Mouse (Mus musculus) regulatory T cell (primary cell): ENCODE measurements at regions not wholly inside any gene's neighbourhood (a gene's known extent, or its start where the extent isn't known, plus 50 kb on each side); places are given as distances from the start of the nearest gene placed in this dataset.

Source experiments
- in situ Hi-C: fragments of 300-600 bp; cut with MboI, MseI; formaldehyde crosslinking; loops from one replicate; pipeline ENCODE4 v1.15.1; 2025; ENCODE audit warnings: high pct_unique_total_duplicates

- in situ Hi-C loops, result loop anchor here (5.0 to 25.0 kb wide), 3 partner anchors 50 to 1973 kb away; no protein-coding TSS in a partner anchor
Observed at GRCm38 (mm10) chr13:59317458-59318005, 267.5 kb downstream of the Agtpbp1 start.

GRCm38 (mm10) chr13:59315811-59316210, 269.2 kb downstream of the Agtpbp1 start:
- in situ Hi-C loops, result loop anchor here (5.0 to 25.0 kb wide), 3 partner anchors 49 to 1971 kb away; no protein-coding TSS in a partner anchor

GRCm38 (mm10) chr13:59314419-59314818, 270.6 kb downstream of the Agtpbp1 start:
- in situ Hi-C loops, result loop anchor here (10.0 to 25.0 kb wide), 2 partner anchors 1602 to 1970 kb away; no protein-coding TSS in a partner anchor

GRCm38 (mm10) chr13:59313725-59314330, 271.2 kb downstream of the Agtpbp1 start:
- in situ Hi-C loops, result loop anchor here (10.0 to 25.0 kb wide), 2 partner anchors 1602 to 1969 kb away; no protein-coding TSS in a partner anchor

- in situ Hi-C loops, result no loop called here
Observed at GRCm38 (mm10) chr13:59292905-59293304, 292.1 kb downstream of the Agtpbp1 start.

- in situ Hi-C loops, result no loop called here
Observed at GRCm38 (mm10) chr13:59289127-59289526, 295.9 kb downstream of the Agtpbp1 start.

GRCm38 (mm10) chr13:59281199-59281598, 303.8 kb downstream of the Agtpbp1 start:
- in situ Hi-C loops, result no loop called here

- in situ Hi-C loops, result no loop called here
Observed at GRCm38 (mm10) chr13:59279136-59279535, 305.9 kb downstream of the Agtpbp1 start.

- in situ Hi-C loops, result no loop called here
Observed at GRCm38 (mm10) chr13:59271661-59272060, 313.4 kb downstream of the Agtpbp1 start.

GRCm38 (mm10) chr13:59266854-59267253, 318.2 kb downstream of the Agtpbp1 start:
- in situ Hi-C loops, result loop anchor here (5.0 kb wide), 1 partner anchor 50 kb away; no protein-coding TSS in a partner anchor

- in situ Hi-C loops, result no loop called here
Observed at GRCm38 (mm10) chr13:59264126-59264525, 320.9 kb downstream of the Agtpbp1 start.

- in situ Hi-C loops, result no loop called here
Observed at GRCm38 (mm10) chr13:59261924-59262323, 323.1 kb downstream of the Agtpbp1 start.

- in situ Hi-C loops, result no loop called here
Observed at GRCm38 (mm10) chr13:59255798-59256435, 329.1 kb downstream of the Agtpbp1 start.

- in situ Hi-C loops, result no loop called here
Observed at GRCm38 (mm10) chr13:59253667-59254558, 331.1 kb downstream of the Agtpbp1 start.

- in situ Hi-C loops, result no loop called here
Observed at GRCm38 (mm10) chr13:59251252-59252006, 333.6 kb downstream of the Agtpbp1 start.

- in situ Hi-C loops, result no loop called here
Observed at GRCm38 (mm10) chr13:59248411-59248810, 336.6 kb downstream of the Agtpbp1 start.

- in situ Hi-C loops, result no loop called here
Observed at GRCm38 (mm10) chr13:59246984-59247537, 338.0 kb downstream of the Agtpbp1 start.

- in situ Hi-C loops, result no loop called here
Observed at GRCm38 (mm10) chr13:59246070-59246469, 339.0 kb downstream of the Agtpbp1 start.

- in situ Hi-C loops, result no loop called here
Observed at GRCm38 (mm10) chr13:59244622-59245021, 340.4 kb downstream of the Agtpbp1 start.

- in situ Hi-C loops, result no loop called here
Observed at GRCm38 (mm10) chr13:59242671-59243070, 342.4 kb downstream of the Agtpbp1 start.

GRCm38 (mm10) chr13:59238696-59239095, 346.3 kb downstream of the Agtpbp1 start:
- in situ Hi-C loops, result no loop called here
